Mouse (Mus musculus): ENCODE measurements around the gene Vmn1r128. TPM values are rescaled to one million over a fixed set of nuclear protein-coding genes. Genes with fewer than 3 reads are reported as not detected.

Vmn1r128 gene
- not detected for polyA plus RNA-seq (2017; shearing (Covaris generic))

DNA sequence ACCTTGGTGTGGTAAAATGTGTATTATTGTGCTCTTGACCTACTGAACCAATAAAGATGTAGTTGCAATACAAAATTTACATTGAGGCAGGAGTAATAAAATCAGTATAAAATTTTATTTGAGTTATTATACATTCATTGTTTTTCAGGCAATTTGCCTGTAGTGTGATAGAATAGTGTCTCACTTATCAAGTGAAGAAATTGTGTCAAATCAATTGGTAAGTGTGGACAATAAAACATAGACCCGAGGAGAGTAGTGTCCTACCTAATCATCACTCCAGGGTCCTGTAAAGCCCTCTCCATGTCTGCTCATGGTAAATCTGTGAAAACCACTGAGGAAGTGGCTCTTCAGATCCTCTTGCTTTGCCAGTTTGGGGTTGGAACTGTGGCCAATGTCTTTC, at the start of gene Vmn1r128:
Gene Vmn1r128 (plus strand): TSS at position 301 of the 400 bp plus-strand sequence.

DNA sequence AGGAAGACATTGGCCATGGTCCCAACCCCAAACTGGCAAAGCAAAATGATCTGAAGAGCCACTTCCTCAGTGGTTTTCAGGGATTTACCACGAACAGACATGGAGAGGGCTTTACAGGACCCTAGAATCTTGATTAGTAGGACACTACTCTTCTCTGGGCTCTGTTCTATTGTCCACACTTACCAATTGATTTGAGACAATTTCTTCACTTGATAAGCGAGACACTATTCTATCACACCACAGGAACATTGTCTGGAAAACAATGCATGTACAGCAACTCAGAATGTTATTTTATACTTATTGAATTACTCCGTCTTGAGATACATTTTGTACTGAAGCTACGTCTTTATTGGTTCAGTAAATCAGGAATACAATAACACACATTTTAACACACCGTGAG, 47.8 kb upstream of the Vmn1r128 start, which contains the start of gene Vmn1r126:
Gene Vmn1r126 (minus strand): TSS at position 101 of the 400 bp plus-strand sequence.

DNA sequence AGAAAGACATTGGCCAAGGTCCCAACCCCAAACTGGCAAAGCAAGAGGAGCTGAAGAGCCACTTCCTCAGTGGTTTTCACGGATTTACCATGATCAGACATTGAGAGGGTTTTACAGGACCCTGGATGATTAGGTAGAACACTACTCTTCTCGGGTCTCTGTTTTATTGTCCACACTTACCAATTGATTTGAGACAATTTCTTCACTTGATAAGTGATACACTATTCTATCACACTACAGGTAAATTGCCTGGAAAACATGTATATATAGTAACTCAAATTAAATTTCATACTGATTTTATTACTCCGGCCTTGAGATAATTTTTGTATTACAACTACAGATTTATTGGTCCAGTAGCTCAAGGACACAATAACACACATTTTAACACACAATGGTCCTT, 29.4 kb upstream of the Vmn1r128 start, which contains the start of gene Vmn1r127:
Gene Vmn1r127 (minus strand): TSS at position 101 of the 400 bp plus-strand sequence.

DNA sequence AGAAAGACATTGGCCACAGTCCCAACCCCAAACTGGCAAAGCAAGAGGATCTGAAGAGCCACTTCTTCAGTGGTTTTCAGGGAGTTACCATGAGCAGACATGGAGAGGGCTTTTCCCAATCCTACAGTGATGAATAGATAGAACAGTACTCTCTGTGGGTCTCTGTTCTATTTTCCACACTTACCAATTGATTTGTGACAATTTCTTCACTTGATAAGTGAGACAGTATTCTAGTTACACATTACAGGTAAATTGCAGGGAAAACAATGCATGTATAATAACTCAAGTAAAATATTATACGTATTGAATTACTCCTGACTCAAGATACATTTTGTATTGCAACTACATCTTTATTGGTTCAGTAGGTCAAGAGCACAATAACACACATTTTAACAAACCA, 12.0 kb downstream of the Vmn1r128 start, which contains the start of gene Vmn1r129:
Gene Vmn1r129 (minus strand): TSS at position 101 of the 400 bp plus-strand sequence.

Other genes starting within 250 kb of the Vmn1r128 start
- gene Vmn1r122, start 215.2 kb upstream of the Vmn1r128 start, polyA plus RNA-seq (2017; shearing (Covaris generic)): not detected
- gene Vmn1r123, start 187.2 kb upstream of the Vmn1r128 start, polyA plus RNA-seq (2017; shearing (Covaris generic)): not detected
- not detected for gene Gm5157, start 158.9 kb upstream of the Vmn1r128 start, polyA plus RNA-seq (2017; shearing (Covaris generic))
- not detected for gene Vmn1r124, start 88.8 kb upstream of the Vmn1r128 start, polyA plus RNA-seq (2017; shearing (Covaris generic))
- not detected for gene Vmn1r125, start 77.2 kb upstream of the Vmn1r128 start, polyA plus RNA-seq (2017; shearing (Covaris generic))
- gene Vmn1r126, start 47.9 kb upstream of the Vmn1r128 start, polyA plus RNA-seq (2017; shearing (Covaris generic)): not detected
- gene Vmn1r127, start 29.5 kb upstream of the Vmn1r128 start, polyA plus RNA-seq (2017; shearing (Covaris generic)): not detected
- gene Vmn1r129, start 11.9 kb downstream of the Vmn1r128 start, polyA plus RNA-seq (2017; shearing (Covaris generic)): not detected
- gene Gm6882, start 83.4 kb downstream of the Vmn1r128 start, polyA plus RNA-seq (2017; shearing (Covaris generic)): under 1 TPM; 0.12 to 0.23 TPM
- not detected for gene Vmn1r130, start 162.4 kb downstream of the Vmn1r128 start, polyA plus RNA-seq (2017; shearing (Covaris generic))
- not detected for gene Vmn1r131, start 196.7 kb downstream of the Vmn1r128 start, polyA plus RNA-seq (2017; shearing (Covaris generic))

Data from activated CD4-positive, CD25-positive, alpha-beta regulatory T cell (primary cell).